Mouse (Mus musculus) CD4-positive, CD25-positive, alpha-beta regulatory T cell, adult 2 months (primary cell): ENCODE measurements around the gene Il5.

Experiments
- DNase-seq: peaks from one replicate; pipeline ENCODE4 v3.0.0-alpha.2; 2012; ENCODE audit warnings: low read depth, low spot score

The Il5 gene

DNA sequence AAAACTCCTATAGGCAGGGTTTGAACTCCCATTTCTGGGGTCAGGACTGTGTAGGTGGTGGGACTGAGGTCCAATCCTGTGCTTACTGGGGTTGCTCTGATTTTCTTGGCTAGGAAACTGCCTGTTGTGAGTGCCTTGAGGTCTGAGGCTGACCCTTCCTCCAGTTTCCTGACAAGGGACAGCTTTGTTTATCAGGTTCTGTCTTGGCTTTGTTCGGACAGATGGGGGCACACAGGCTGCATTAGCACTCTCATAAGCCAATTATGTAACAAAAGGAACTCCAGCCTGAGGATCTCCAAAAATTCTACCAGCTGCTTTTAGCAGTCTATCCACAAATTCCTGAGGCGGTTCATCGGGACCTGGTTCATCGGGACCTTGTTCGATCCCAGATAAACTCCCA is 21.8 kb downstream of the Il5 start:
- DNase-seq = no peak

GRCm38 (mm10) chr11:53745260-53745659 is 24.7 kb downstream of the Il5 start:
- DNase-seq = no peak

DNA sequence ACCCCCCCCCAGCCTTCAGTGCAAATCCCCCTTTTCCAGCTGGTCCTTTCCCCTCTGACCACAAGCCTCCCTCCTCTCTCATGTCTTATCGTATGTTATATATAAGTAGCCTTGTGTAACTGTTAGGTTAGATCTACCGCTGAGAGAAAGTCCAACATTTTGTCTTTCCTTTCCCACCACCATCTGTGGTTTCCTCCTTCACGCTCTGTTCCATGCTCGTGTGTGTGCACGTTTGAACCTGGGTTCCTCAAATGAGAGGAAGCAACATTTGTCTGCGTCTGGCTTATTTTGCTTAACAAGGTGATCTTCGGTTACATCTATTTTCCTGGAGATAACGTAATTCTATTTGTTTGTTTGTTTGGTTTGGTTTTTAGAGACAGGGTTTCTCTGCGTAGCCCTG is 27.4 kb downstream of the Il5 start:
- no peak for DNase-seq

DNA sequence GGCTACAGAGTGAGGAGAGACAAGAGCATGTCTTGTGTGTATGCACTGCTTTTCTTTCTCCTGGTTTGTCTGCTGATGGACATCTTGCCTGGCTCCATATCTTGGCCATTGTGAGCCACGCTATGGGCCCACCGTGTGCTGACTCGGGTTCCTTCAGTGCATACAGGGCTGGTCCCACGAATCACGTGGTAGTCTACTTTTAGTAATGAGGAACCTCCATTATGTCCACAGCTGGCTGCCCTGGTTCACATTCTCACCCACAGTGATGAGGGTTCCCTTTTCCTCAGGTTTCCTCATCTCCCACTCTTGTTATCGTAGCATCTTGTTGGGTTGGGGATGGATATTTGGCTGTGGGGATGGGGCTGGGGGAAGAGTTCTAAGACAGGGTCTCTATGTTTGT is 28.0 kb downstream of the Il5 start:
- no peak for DNase-seq

GRCm38 (mm10) chr11:53749306-53749705 is 28.7 kb downstream of the Il5 start:
- no peak for DNase-seq

GRCm38 (mm10) chr11:53749716-53750352 is 29.2 kb downstream of the Il5 start:
- DNase-seq = no peak

- no peak for DNase-seq
Observed at GRCm38 (mm10) chr11:53755011-53755595, 34.5 kb downstream of the Il5 start.

GRCm38 (mm10) chr11:53757612-53758011 is 37.0 kb downstream of the Il5 start:
- DNase-seq = no peak

GRCm38 (mm10) chr11:53758033-53758432 is 37.4 kb downstream of the Il5 start:
- DNase-seq = peak; percentile 62

DNA sequence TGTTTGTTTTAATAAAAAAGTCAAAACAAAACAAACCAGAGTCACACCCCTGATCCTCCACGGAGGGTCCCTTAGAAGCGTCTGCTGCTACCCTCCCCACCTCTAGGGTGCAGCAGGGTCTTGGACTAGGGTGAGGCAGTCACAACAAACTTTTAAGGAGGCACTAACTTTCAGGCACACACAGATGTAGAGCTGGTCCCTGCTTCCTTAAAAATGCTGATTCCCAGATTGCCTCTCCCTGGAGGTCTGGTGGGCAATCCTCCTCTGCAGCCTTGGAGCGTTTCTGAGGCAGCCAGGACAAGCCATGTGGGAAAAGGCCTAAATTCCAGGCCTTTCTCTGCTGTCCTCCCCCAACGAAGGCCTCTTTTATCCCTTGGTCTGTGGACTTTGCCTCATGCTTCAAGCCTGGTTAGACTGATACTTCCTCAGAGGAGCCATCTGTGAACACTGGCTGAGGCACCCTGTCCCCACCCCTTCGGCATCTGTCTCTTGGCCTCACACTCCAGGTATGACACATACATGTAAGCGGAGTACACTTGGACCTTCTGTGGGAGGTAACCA is 38.3 kb downstream of the Il5 start:
- peak; percentile 55 for DNase-seq

GRCm38 (mm10) chr11:53759545-53760406 is 39.2 kb downstream of the Il5 start:
- DNase-seq = no peak

DNA sequence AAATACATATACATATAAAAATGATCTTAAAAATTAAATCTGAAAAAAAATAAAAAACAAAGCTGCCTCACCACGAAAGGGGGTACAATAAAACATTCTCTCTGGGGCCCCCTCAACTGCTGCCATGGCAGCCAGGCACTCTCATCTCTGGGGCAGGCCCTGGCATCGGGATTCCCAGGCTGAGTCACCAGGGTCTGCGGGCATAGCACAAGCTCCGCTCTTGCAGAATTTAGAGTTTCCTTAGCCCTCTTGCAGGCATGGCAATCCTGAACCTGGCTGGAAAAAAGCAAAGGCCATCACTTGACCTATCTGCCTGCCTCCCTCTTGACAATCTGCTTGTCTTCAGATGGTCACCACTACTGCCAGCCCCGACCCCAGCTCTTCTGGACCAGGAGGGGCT is 40.7 kb downstream of the Il5 start:
- DNase-seq = no peak

- no peak for DNase-seq
Observed at GRCm38 (mm10) chr11:53761822-53762221, 41.2 kb downstream of the Il5 start.

DNA sequence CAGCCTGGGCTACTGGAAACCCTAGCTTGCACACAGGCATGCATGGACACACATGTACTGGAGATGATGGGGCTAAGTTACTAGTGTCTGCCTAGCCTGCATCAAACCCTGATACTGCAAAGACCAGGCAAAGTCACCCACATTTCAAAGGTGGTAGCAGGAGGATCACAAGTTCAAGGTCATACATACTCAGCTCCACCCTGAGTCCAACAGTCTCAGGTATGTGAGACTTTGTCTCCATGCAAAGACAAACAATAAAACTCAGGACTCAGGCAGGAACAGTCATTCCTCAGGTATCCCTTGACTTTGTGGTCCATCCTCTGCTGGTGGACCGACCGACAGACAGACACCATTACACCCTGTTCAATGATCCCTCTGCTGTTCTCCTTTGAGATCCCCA is 41.8 kb downstream of the Il5 start:
- peak; percentile 27 for DNase-seq

- DNase-seq = peak; percentile 79
Observed at GRCm38 (mm10) chr11:53762827-53763495, 42.4 kb downstream of the Il5 start.

DNA sequence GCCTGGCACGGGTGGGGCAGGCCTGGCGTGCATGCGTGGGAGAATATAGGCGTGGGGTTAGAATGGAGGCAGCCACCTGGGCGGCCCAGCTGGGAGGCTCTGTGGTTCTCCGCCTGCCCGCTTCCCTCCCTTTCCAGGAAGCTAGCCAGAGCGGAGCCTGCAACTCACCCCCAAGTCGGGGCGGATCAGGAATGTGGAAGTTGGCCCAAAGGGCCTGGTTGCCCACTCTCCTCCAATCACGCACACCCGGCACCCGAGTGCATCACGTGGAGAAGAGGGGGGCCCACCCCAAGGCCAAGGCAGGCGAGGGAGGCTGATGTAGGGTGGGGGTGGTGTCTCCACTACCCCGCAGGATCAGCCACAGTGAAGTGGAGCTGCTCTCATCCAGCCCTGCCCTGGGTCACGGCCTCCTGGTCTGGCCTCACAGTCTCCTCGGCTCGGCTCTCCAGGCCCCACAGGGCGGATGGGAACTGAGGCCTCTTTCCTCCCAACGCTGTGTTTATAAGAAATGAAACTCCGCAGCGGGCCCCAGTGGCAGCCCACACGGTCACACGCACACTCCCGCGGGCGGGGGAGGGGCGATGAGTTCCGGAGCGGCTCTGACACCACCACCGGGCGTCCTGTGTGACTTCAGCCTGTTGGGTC is 43.0 kb downstream of the Il5 start:
- DNase-seq = peak; percentile 95

- peak; percentile 14 for DNase-seq
Observed at GRCm38 (mm10) chr11:53764581-53764980, 44.0 kb downstream of the Il5 start.

GRCm38 (mm10) chr11:53768422-53769184 is 48.0 kb downstream of the Il5 start:
- peak; percentile 51 for DNase-seq

GRCm38 (mm10) chr11:53769185-53769576 is 48.6 kb downstream of the Il5 start:
- peak; percentile 51 for DNase-seq

- peak; percentile 98 for DNase-seq
Observed at GRCm38 (mm10) chr11:53769760-53770124, 49.1 kb downstream of the Il5 start, which contains the start of gene Irf1. Irf1 (plus strand) TSS chr11:53770014.
